Mouse (Mus musculus) MEL (cell line): ENCODE data around the gene Cdkal1.

Experiments
- BHLHE40 ChIP-seq: IDR thresholded peaks from 2 replicates; pipeline ENCODE4 v1.6.1; 2012; ENCODE audit warnings: low read depth, mild to moderate bottlenecking, inconsistent platforms, low read length, improper control_type of control experiment, borderline replicate concordance
- CTCF ChIP-seq, 3 experiments: IDR thresholded peaks in 2 of 3; conservative IDR thresholded peaks in 1 of 3; 2 replicates each; pipeline ENCODE4 v1.5.1; 2011 to 2012; ENCODE audit warnings: low read length in 3 of 3, low read depth in 2 of 3, mild to moderate bottlenecking in 2 of 3, improper control_type of control experiment in 1 of 3, inconsistent platforms in 1 of 3, mixed read lengths in 1 of 3, moderate library complexity in 1 of 3; ENCODE audit not compliant: control insufficient read depth in 1 of 3, insufficient read depth in 1 of 3, poor library complexity in 1 of 3, severe bottlenecking in 1 of 3
- EP300 ChIP-seq, 2 experiments: IDR thresholded peaks; 2 replicates each; pipeline ENCODE4 v1.6.1; 2011; ENCODE audit warnings: improper control_type of control experiment in 2 of 2, low read length in 2 of 2, low read depth in 1 of 2, mild to moderate bottlenecking in 1 of 2
- GATA1 ChIP-seq: IDR thresholded peaks from 2 replicates; pipeline ENCODE4 v1.6.1; 2011; ENCODE audit warnings: low read depth, low read length, improper control_type of control experiment
- HCFC1 ChIP-seq: IDR thresholded peaks from 2 replicates; pipeline ENCODE4 v1.6.1; 2012; ENCODE audit warnings: low read depth, mild to moderate bottlenecking, inconsistent platforms, low read length, improper control_type of control experiment, moderate library complexity
- MAX ChIP-seq: IDR thresholded peaks from 2 replicates; pipeline ENCODE4 v1.6.1; 2011; ENCODE audit warnings: low read length, improper control_type of control experiment
- NRF1 ChIP-seq: IDR thresholded peaks from 2 replicates; pipeline ENCODE4 v1.6.1; 2014; ENCODE audit warnings: low read depth, mild to moderate bottlenecking, inconsistent platforms, low read length, improper control_type of control experiment, moderate library complexity; ENCODE audit not compliant: poor library complexity, insufficient read depth, severe bottlenecking
- POLR2A ChIP-seq, 2 experiments: IDR thresholded peaks; 2 replicates each; pipeline ENCODE4 v1.6.1; 2011 to 2012; ENCODE audit warnings: low read length in 2 of 2, mild to moderate bottlenecking in 2 of 2, control low read depth in 1 of 2, improper control_type of control experiment in 1 of 2, low read depth in 1 of 2, moderate library complexity in 1 of 2; ENCODE audit not compliant: control insufficient read depth in 1 of 2, insufficient read depth in 1 of 2, poor library complexity in 1 of 2
- RAD21 ChIP-seq: IDR thresholded peaks from 2 replicates; pipeline ENCODE4 v1.6.1; 2011; ENCODE audit warnings: mild to moderate bottlenecking, low read depth, low read length, improper control_type of control experiment
- SMC3 ChIP-seq: IDR thresholded peaks from 2 replicates; pipeline ENCODE4 v1.6.1; 2011; ENCODE audit warnings: low read depth, low read length, improper control_type of control experiment
- TCF12 ChIP-seq: IDR thresholded peaks from 2 replicates; pipeline ENCODE4 v1.6.1; 2014; ENCODE audit warnings: low read depth, mild to moderate bottlenecking, inconsistent platforms, low read length, improper control_type of control experiment, moderate library complexity

DNA sequence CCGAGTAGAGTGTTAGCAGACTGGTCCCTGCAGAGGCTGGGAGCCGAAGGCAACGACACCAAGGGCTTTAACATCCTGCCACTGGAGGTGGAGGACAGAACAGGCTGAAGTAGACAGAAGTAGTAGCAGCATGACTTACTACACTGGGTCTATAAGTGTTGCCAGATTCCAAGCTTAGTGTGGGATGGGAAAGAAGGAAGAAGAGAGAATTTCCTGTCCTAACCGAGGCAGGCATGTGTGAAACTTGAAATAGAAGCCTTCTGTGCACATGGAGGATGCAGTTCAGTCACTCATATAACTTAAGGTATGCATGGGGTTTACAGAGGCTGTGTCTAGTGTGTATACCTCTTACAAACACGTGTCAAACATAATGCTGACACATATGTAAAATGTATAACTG, 465.4 kb downstream of the Cdkal1 start:
- TF ChIP-seq CTCF (IDR thresholded peaks at IDR 0.05 in 2 of 3, conservative IDR thresholded peaks at IDR 0.05 in 1 of 3; ENCODE audit: control insufficient read depth in 1 of 3, insufficient read depth in 1 of 3, low read depth in 2 of 3, low read length in 3 of 3, poor library complexity in 1 of 3, severe bottlenecking in 1 of 3), result no peak
- no peak for TF ChIP-seq NRF1
- no peak for TF ChIP-seq POLR2A (IDR thresholded peaks at IDR 0.05; ENCODE audit: control insufficient read depth in 1 of 2, insufficient read depth in 1 of 2, low read depth in 1 of 2, low read length in 2 of 2, poor library complexity in 1 of 2)
- TF ChIP-seq BHLHE40, result no peak
- no peak for TF ChIP-seq MAX
- TF ChIP-seq EP300 (IDR thresholded peaks at IDR 0.05; ENCODE audit: low read depth in 1 of 2, low read length in 2 of 2), result no peak
- no peak for TF ChIP-seq HCFC1
- TF ChIP-seq TCF12, result no peak
- TF ChIP-seq SMC3, result no peak
- no peak for TF ChIP-seq GATA1
- no peak for TF ChIP-seq RAD21
